Mouse (Mus musculus) neural tube, embryonic 15.5 days (tissue): ENCODE data around the gene Gadd45a. TPM values are rescaled to one million over a fixed set of nuclear protein-coding genes. Genes with fewer than 3 reads are reported as not detected.

Experiments used
- ATAC-seq: fragments of 200-750 bp; cut with Nextera tagmentation; 2 replicates; pipeline ENCODE4 v1.8.0; 2017; ENCODE audit warnings: mild to moderate bottlenecking, moderate TSS enrichment, moderate library complexity; ENCODE audit not compliant: low FRiP score
- H3K27ac ChIP-seq: fragments of 300-500 bp; sonication (generic); replicated peaks from 2 replicates; pipeline ENCODE4 v1.5.1; 2015; ENCODE audit warnings: mild to moderate bottlenecking, inconsistent platforms
- H3K27me3 ChIP-seq: fragments of 300-500 bp; sonication (generic); replicated peaks from 2 replicates; pipeline ENCODE4 v1.6.1; 2015; ENCODE audit warnings: inconsistent platforms
- H3K36me3 ChIP-seq: fragments of 300-500 bp; sonication (generic); 2 replicates; pipeline ENCODE4 v1.6.1; 2015; ENCODE audit warnings: inconsistent platforms
- H3K4me1 ChIP-seq: fragments of 300-500 bp; sonication (generic); 2 replicates; pipeline ENCODE4 v1.6.1; 2015; ENCODE audit warnings: inconsistent platforms
- H3K4me2 ChIP-seq: fragments of 300-500 bp; sonication (generic); 2 replicates; pipeline ENCODE4 v1.6.1; 2015; ENCODE audit warnings: inconsistent platforms, mild to moderate bottlenecking, moderate library complexity
- H3K4me3 ChIP-seq: fragments of 300-500 bp; sonication (generic); replicated peaks from 2 replicates; pipeline ENCODE4 v1.5.1; 2015; ENCODE audit warnings: mild to moderate bottlenecking, inconsistent platforms
- H3K9ac ChIP-seq: fragments of 300-500 bp; sonication (generic); replicated peaks from 2 replicates; pipeline ENCODE4 v1.6.1; 2015; ENCODE audit warnings: mild to moderate bottlenecking, inconsistent platforms
- H3K9me3 ChIP-seq: fragments of 300-500 bp; sonication (generic); replicated peaks from 2 replicates; pipeline ENCODE4 v1.6.1; 2016; ENCODE audit warnings: inconsistent platforms
- WGBS: fragments of 180-500 bp; shearing (Covaris S2); methylation state at CpG from one replicate; pipeline ENCODE4 v1.1.7; 2015; ENCODE audit warnings: mixed read lengths; 5-methylcytosine and 5-hydroxymethylcytosine counted together
- polyA plus RNA-seq: library from polyadenylated mRNA; unstranded; fragments of >200 nt; fragmentation: Nextera tagmentation; extraction: Ambion mirVana; gene quantifications from 2 replicates; pipeline ENCODE4 v1.2.1, GENCODE M21; 2015

The Gadd45a gene
- polyA plus RNA-seq, 1 experiment from 2014 or later, result 23.4 TPM

DNA sequence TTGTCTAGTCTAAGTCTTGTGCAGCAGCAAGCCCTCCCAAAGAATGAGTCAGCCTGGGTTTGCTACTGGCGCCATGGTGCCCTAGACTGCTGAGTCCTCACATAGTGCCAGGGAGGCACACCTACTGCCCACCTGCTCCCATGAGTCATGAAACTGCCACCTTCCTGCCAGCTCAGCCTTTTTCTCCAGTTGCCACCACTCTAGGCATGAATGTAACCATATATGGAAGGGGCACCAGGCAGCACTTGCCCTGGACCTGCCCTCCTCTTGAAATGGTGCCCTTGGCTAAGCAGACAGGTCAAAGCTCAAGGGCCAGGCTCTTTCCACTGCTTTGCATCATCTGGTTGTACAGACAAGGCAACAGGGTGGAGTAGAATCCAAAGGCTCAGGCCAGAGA, 22.6 kb downstream of the Gadd45a start:
- Histone ChIP-seq H3K4me3 (no peak overlapping the region), H3K27ac (no peak overlapping the region), H3K4me2 (no peak overlapping the region), H3K4me1 (peaks cover 11% of the 10 kb centered on the region), H3K36me3 (no peaks in the 10 kb centered on the region), H3K9me3 (no peaks in the 10 kb centered on the region), H3K9ac (no peak overlapping the region), H3K27me3 (no peaks in the 10 kb centered on the region)
- no peak for ATAC-seq
- 92% methylated on average over 1 of the region's 1 CpGs for WGBS

DNA sequence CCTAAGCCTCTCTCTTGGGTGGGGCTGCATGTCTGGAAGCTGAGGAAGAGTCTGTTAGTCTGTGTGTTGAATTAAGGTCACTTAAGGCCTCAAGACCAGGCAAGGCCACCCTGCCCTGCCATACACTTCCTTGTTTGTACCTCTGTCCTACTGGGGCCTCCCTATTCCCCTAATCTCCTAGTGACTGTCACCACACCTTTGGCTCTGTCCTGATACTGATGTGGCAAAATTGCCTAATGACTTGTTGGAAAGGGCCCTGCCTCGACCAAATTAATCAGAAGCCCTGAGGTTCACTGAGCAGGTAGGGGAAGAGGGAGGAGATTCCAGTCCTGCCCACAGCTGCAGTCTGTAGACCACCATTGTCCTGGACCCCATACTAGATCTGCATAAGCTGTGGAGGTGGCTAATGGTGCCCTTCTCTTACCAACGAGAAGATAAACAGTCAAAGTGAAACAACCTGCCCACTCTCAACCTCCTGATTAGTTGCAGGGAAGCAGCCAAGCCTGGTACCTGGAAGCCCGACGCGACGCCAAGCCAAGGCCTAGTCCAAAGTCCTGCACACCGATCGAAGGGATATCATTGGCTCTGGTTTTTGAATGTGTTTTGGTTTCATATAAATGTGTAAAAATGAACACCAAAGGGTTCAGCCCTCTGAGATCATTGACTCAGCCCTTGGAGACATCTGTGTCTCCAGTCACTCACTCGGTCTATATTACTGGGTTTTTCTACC, 23.1 kb downstream of the Gadd45a start:
- H3K9me3 ChIP-seq, result no peaks in the 10 kb centered on the region
- no peak for ATAC-seq
- no peak overlapping the region for H3K9ac ChIP-seq
- no peaks in the 10 kb centered on the region for H3K36me3 ChIP-seq
- no peak overlapping the region for H3K27ac ChIP-seq
- no peaks in the 10 kb centered on the region for H3K27me3 ChIP-seq
- H3K4me2 ChIP-seq, result no peak overlapping the region
- H3K4me1 ChIP-seq, result peaks cover 11% of the 10 kb centered on the region
- no peak overlapping the region for H3K4me3 ChIP-seq
- 94% methylated on average over 9 of the region's 9 CpGs for WGBS

DNA sequence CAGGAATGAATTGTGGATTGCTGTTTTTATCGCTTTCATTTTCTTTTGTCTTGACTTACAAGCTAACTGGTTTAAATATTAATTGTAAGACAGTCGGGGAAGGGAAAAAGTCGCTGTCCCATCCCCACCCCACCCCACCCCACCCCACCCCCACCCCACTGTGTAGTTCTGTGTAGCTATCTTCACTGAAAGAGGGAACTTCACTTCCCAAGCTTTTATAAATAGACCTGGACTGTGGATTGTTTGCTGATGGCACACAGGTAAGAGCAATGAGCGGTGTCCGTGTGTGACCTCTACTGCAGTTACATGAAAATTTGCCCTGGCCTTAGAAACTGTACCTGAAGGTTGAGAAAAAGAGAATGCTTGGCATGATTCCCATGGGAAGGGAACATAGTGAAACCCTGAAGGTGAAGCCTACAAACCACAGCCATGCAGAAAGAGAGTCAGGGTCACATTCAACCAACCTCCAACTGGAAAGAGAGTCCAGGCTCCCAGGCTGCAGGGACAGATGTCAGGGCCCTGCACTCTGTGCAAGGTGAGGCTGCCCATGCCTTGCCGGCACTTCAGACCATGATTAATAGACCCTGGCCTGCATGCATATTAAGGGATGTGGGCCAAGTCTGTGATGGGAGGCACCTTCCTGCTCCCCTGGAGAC, 23.8 kb downstream of the Gadd45a start:
- Histone ChIP-seq H3K27me3 (no peaks in the 10 kb centered on the region), H3K4me1 (peaks cover 11% of the 10 kb centered on the region), H3K36me3 (no peaks in the 10 kb centered on the region), H3K4me2 (no peak overlapping the region), H3K9me3 (no peaks in the 10 kb centered on the region), H3K27ac (no peak overlapping the region), H3K9ac (no peak overlapping the region), H3K4me3 (no peak overlapping the region)
- WGBS, result 88% methylated on average over 6 of the region's 6 CpGs
- no peak for ATAC-seq

DNA sequence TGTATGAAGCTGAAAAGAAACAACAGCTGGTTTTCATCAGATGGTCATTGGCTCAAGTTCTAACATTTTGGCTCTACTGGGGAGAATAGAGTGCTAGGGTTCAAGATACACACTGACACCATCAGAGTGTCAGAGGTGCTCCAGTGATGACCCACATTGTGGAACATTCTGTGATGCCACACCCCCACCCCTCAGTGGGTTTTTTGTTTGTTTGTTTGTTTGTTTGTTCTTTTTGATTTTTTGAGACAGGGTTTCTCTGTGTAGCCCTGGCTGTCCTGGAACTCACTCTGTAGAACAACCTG, 26.1 kb downstream of the Gadd45a start:
- Histone ChIP-seq H3K27me3 (no peaks in the 10 kb centered on the region), H3K27ac (0 out of 2 replicates have a peak overlapping the region, but pooled peaks have one; percentile 38), H3K4me2 (no peak overlapping the region), H3K36me3 (no peaks in the 10 kb centered on the region), H3K4me3 (no peak overlapping the region), H3K9ac (no peak overlapping the region), H3K9me3 (no peaks in the 10 kb centered on the region), H3K4me1 (peaks cover 11% of the 10 kb centered on the region)
- ATAC-seq, result no peak

DNA sequence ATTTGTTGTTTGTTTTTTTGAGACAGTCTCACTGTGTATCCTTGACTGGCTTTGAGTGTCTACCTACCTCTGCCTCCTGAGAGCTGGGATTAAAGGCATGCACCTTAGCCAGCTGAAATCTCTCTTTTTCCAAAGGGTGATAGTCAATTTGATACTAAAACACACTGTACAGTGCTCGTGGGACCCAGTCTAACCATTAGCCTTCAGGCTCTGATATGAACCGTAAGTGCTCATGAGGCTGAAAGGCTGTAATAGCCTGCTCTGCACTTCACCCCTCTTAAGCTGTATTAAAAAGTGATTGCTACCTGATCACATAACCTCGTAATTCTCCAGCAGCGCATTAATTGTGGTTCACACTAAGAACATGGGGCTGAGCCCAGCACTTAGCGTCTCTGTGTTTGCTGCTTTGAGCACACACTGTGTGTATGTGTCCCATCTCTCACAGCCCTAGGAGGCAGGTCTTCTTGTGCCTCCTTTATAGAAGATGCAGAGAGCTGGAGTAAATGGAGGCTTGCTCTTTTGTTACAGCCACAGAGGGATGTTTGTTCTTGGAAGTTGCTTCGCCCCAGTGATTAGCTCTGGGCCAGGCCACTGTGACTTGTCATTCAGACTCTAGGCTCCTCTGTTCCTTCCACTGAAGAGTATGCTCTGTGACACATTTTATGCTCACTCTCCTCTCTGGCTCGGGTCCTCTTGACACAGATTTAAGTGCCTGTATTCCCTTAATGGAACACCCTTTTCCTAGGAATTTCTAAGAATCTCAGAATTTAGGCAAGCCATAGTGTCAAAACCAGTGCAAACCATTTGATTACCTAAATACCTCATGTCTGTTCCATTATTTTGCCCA, 26.7 kb downstream of the Gadd45a start:
- no peaks in the 10 kb centered on the region for H3K27me3 ChIP-seq
- H3K9me3 ChIP-seq, result no peaks in the 10 kb centered on the region
- peak; percentile 73 for ATAC-seq
- no peak overlapping the region for H3K9ac ChIP-seq
- no peak overlapping the region for H3K4me3 ChIP-seq
- no peaks in the 10 kb centered on the region for H3K36me3 ChIP-seq
- no peak overlapping the region for H3K4me2 ChIP-seq
- H3K27ac ChIP-seq, result peak overlapping the region; percentile 38; the same call in 1 of the 2 replicates
- H3K4me1 ChIP-seq, result peaks cover 11% of the 10 kb centered on the region
- WGBS, result 41% methylated on average over 7 of the region's 7 CpGs

DNA sequence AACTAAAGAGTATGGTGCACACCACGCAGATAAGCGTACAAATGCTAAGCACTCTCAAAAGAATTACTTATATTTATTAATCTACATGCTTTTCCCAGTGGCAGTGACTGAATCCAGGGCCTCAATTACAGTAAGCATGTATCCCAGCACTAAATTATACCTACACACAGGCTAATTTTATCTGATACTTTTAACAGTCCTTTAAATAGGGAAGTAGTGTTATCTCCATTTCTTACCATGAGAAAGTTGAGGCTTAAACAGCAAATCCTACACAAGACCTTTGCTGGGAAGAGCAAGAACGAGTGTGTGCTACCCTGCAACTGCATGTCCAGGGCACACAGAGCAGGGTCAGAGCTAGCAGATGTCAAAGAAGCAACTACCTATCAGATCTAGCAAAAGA, 27.4 kb downstream of the Gadd45a start:
- WGBS, result 84% methylated on average over 3 of the region's 3 CpGs
- Histone ChIP-seq H3K9ac (no peak overlapping the region), H3K27ac (0 out of 2 replicates have a peak overlapping the region, but pooled peaks have one; percentile 18), H3K27me3 (no peaks in the 10 kb centered on the region), H3K9me3 (no peaks in the 10 kb centered on the region), H3K4me3 (no peak overlapping the region), H3K36me3 (no peaks in the 10 kb centered on the region), H3K4me1 (peaks cover 11% of the 10 kb centered on the region), H3K4me2 (no peak overlapping the region)
- ATAC-seq, result no peak

DNA sequence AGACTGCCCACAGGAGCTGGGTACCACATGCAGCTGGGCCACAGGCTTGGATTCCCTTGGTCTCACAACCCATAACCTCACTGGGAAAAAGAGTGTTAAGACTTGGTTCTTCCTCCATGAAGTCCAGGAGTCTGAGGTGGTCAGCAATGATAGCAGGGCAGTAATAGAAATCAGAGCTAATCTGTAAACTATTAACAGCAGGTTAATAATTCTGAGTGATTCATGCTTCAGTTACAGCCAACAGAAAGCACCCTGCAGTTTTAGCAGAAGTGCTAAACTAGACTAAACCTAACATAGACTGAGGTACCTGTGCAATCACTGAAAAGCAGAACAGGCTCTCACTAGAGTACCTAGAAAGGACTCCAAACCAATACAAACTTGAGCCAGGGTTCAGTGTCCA, 37.5 kb downstream of the Gadd45a start:
- no peaks in the 10 kb centered on the region for H3K9me3 ChIP-seq
- H3K4me1 ChIP-seq, result no peaks in the 10 kb centered on the region
- H3K36me3 ChIP-seq, result no peaks in the 10 kb centered on the region
- no peak overlapping the region for H3K9ac ChIP-seq
- H3K4me2 ChIP-seq, result no peak overlapping the region
- ATAC-seq, result no peak
- H3K27me3 ChIP-seq, result no peaks in the 10 kb centered on the region
- no peak overlapping the region for H3K4me3 ChIP-seq
- H3K27ac ChIP-seq, result no peak overlapping the region

DNA sequence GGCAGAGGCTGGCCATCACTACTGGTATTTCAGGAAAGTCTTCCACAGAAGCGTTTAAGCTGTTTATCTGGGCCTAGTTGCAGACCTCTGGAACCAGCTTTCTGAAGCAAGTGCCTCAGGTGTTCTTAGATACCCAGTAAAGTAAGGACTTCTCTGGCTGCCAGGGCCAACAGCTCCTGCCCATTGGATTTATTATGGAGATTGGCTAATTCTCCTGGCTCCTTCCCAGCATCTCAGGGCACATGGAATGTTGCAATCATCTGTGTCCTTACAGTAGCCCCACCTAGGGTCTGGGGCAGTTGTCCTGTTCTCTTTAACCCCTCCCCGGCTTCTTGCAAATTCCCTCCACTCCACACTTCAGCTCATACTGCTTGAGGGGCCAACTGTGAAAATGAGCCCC, 38.6 kb downstream of the Gadd45a start:
- Histone ChIP-seq H3K9me3 (no peaks in the 10 kb centered on the region), H3K4me3 (no peak overlapping the region)
- ATAC-seq, result no peak

DNA sequence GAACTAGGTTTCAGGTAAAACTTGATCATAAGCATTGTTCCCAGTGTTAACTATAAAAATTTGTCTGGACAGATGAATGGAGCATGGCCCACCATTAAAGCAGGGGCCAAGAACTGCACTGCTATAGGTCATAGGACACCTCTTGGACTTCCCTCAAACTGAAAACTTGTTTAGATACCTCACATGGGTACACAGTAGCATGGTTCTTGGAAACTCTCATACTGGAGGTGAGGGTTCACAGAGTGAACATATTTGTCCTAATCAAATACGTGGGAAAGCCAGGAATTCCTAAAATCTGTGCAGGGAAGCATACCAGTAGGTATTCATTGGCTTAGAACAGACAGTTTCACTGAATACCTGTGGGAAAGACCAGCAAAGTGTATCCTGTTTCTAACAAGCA, 41.0 kb downstream of the Gadd45a start:
- no peak overlapping the region for H3K4me3 ChIP-seq
- no peak overlapping the region for H3K27ac ChIP-seq
- H3K36me3 ChIP-seq, result no peaks in the 10 kb centered on the region
- no peaks in the 10 kb centered on the region for H3K27me3 ChIP-seq
- WGBS, result 89% methylated on average over 1 of the region's 1 CpGs
- no peaks in the 10 kb centered on the region for H3K4me1 ChIP-seq
- no peak overlapping the region for H3K9ac ChIP-seq
- H3K9me3 ChIP-seq, result no peaks in the 10 kb centered on the region
- H3K4me2 ChIP-seq, result no peak overlapping the region
- ATAC-seq, result no peak

More for the DNA sequence above, 38.6 kb downstream of the Gadd45a start:
- H3K4me2 ChIP-seq, result no peak overlapping the region
- H3K27me3 ChIP-seq, result no peaks in the 10 kb centered on the region
- 87% methylated on average over 2 of the region's 2 CpGs for WGBS
- no peaks in the 10 kb centered on the region for H3K36me3 ChIP-seq
- no peak overlapping the region for H3K9ac ChIP-seq
- no peak overlapping the region for H3K27ac ChIP-seq
- no peaks in the 10 kb centered on the region for H3K4me1 ChIP-seq

DNA sequence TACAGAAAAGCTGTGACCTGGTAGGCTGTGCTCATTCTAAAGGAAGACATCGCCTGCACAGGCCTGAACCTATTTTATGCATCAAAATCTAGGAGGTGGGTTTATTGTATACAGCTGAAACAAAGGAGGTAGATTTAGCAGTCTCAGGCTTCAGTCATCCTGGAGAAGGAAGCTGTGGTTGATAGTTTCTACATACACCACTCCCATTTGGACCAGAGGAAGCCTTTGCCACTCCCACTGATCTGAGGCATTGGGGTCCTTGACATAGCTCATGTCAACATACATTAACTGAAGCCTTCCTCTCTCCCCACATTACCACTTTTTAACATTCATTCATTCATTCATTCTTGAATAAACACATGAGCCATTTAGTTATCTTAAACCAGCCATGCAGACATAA, 41.4 kb downstream of the Gadd45a start:
- Histone ChIP-seq H3K27ac (no peak overlapping the region), H3K36me3 (no peaks in the 10 kb centered on the region), H3K9ac (no peak overlapping the region), H3K4me1 (no peaks in the 10 kb centered on the region), H3K9me3 (no peaks in the 10 kb centered on the region), H3K4me3 (no peak overlapping the region), H3K4me2 (no peak overlapping the region), H3K27me3 (no peaks in the 10 kb centered on the region)
- WGBS, result 100% methylated on average over 1 of the region's 1 CpGs
- no peak for ATAC-seq

DNA sequence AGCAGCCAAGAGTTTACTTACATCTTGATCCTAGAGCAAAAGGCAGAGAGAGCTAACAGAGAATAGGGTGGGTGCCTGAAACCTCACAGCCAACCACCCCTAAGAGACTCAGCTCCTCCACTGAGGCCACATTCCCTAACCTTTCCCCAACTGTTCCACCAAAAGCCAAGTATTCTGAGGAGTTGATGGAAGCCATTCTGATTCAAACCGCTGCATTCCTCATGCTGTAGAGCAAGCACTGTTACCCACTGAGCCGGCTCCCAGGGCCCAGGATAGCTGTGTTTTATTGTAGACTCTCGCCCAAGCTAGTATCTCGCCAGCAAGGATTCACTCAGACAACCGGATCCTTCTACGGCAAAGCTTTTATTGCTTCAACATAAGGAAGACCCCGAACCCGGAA, 42.3 kb downstream of the Gadd45a start:
- no peak overlapping the region for H3K9ac ChIP-seq
- no peak for ATAC-seq
- no peaks in the 10 kb centered on the region for H3K4me1 ChIP-seq
- no peaks in the 10 kb centered on the region for H3K36me3 ChIP-seq
- WGBS, result 92% methylated on average over 8 of the region's 8 CpGs
- no peak overlapping the region for H3K4me3 ChIP-seq
- H3K27me3 ChIP-seq, result no peaks in the 10 kb centered on the region
- no peak overlapping the region for H3K4me2 ChIP-seq
- no peaks in the 10 kb centered on the region for H3K9me3 ChIP-seq
- no peak overlapping the region for H3K27ac ChIP-seq

DNA sequence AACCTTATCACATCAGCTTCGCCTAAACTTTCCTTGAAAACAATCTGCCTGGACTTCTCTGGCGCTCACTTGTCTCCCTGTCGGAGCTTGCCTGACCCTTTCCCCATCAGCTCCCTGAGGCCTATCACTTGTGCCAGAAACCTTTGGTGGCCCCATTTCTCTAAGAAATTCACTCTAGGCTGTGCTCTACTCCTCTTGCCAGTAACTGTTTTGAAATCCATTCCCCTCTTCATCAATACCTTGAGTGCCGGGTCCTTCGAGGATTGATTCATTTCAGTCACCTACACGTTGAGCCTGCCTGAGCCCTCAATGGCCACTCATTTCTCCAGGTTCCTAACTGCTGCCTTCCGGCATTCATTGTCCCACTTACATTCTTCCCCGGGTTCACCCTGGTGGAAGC, 44.5 kb downstream of the Gadd45a start:
- Histone ChIP-seq H3K9ac (no peak overlapping the region), H3K27me3 (no peaks in the 10 kb centered on the region), H3K36me3 (no peaks in the 10 kb centered on the region), H3K4me3 (no peak overlapping the region), H3K4me2 (no peak overlapping the region), H3K27ac (no peak overlapping the region), H3K4me1 (no peaks in the 10 kb centered on the region), H3K9me3 (no peaks in the 10 kb centered on the region)
- ATAC-seq, result no peak
- 92% methylated on average over 8 of the region's 8 CpGs for whole genome bisulfite sequencing
